Mouse (Mus musculus): ENCODE measurements around the gene Rpl36.

Rpl36 gene

DNA sequence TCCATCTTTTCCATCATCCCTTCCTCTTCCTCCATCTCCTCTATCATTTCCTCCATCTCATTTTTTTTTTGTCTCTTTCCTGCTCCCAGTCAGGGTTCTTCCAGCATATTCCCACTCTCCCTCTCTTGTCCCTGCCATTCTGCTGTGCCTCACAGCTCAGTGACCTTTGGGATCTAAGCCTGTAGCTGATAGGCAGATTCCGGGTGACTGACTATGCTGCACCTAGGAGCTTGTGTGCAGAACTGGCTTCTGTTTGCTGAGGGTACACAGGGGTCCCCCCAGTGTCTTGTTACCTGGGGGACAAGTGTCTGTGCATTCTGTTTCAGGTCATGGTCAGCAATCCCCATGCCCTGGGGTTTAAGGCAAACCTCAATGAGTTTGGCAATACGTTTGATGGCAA, 41.6 kb downstream of the Rpl36 start:
- DNase-seq, result no peak

DNA sequence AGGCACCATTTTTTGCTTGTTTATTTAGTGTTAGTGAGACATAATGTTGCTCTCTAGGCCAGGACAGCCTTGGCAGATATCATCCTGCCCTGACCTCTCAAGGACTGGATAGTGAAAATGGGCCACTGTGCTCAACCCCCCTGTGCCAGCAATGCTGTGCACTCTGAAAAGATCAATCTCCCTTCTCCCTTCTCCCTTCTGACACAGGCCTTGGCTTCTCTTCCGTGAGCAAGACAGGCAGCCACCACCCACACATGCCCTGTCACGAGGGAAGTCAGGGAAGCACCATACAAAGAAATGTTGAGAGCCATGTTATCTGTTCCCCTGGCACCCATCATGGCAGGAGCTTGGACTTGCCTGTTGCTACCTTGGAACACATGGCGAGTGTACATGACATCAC, 42.1 kb downstream of the Rpl36 start:
- DNase-seq, result no peak

DNA sequence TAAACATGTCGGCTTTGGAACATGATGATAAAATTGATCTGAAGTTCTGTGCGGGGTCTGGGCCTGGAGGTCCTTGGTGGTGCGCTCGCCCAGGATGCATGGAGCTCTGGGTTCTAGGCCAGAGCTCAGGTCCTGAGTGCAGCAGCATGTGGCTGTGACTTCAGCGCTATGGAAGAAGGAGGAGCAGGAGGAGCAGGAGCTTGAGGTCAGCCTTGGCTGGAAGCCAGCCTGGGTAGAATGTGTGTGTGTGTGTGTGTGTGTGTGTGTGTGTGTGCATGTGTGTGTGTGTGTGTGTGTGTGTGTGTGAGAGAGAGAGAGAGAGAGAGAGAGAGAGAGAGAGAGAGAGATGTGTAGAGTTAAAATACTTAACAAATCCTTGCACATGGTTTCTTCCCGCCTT, 43.0 kb downstream of the Rpl36 start:
- no peak for DNase-seq

DNA sequence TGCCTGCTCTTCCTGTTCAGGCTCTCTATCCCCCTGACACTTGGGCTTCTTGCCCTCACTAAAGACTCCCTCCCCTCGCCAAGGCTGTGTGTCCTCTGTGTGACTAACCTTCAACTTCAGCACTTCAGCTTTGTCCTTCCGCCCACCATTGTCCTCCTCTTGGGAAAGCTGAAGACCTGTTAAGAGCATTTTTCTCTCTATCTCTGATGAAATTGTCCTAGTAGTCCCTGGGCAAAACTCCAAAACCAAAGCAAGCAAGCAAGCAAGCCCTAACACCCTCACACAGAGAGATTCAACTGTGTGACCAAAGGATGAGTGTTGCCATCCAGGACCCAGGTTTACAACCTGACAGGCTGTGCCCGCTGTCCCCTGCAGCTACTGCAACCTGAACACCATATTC, 50.4 kb downstream of the Rpl36 start:
- no peak for DNase-seq
